Mouse (Mus musculus): Measurements from ENCODE around the gene 9430038I01Rik.

The 9430038I01Rik gene

DNA sequence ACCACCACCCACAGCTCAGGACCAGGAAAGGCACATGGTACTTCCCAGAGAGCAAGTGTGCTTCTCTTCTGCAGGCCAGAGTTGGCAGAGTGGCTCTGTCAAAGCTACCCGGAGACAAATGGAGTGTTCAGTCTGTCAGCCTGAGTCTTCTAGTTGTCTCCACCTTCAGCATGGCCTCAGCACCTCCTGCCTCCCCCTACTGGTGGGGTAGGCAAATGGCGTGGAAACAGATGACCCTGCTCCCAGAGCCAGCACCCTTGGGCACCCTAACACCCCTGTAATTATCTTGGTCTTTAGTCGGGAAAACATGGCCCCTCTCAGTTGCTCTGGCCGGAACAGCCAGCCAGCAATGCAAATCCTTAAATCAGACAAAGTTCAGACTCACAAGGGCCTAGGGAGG is 43.8 kb downstream of the 9430038I01Rik start:
- CTCF ChIA-PET: no interaction called here

DNA sequence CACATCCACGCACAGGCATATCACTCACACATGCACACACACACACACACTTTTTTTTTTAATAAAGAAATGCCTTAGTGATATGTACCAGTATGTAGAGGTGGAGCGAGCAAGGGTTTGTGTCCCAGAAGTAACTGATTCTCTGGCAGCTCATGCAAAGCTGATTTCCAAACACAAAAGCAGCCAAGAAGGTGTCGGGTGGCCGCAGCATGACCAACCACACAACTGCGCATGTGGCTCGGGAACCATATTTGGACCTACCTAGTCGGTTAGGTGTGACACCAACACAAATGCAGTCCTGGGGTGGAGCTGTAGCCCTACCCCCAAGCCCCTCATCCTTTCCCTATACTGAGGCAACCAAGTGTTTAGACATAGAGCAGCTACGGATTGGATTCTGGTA is 45.5 kb downstream of the 9430038I01Rik start:
- CTCF ChIA-PET: no interaction called here

DNA sequence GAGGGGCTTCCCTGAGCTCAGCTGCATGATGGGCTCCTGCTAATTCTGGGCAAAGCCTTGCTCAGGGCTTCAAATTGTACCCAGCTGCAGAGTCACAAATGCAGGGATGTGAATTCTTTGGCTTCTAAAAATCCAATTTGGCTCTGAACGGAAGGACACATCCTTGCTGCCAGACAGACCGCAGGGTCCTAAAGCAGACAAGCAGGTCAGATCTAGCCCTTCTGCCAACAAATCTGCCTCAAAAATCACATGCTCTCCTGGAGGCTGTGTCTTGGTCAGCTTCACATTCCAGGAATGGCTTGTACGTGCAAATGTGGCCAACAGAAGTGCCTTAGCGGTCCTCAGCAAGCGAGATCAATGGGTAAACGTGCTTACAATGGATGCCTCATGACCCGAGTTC is 46.0 kb downstream of the 9430038I01Rik start:
- CTCF ChIA-PET: no interaction called here

DNA sequence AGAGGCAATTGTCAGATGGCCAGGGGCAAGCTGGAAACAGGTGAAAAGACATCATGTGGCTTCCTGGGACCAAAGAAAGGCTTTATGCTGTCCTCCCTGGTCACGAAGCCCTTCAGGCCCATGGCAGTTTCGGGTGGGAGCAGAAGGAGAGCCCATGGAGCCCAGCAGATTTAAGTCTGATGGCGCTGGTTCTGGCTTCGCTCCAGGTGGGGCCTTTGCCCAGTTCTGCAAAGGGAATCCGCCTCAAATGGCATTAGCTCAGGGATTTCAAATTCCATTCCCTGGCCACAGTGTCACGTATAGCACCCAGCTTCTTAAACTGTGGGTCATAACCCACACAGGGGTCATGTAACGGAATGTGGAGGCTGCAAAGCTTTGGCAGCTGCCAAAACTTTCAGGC is 63.7 kb downstream of the 9430038I01Rik start:
- CTCF ChIA-PET: no interaction called here

DNA sequence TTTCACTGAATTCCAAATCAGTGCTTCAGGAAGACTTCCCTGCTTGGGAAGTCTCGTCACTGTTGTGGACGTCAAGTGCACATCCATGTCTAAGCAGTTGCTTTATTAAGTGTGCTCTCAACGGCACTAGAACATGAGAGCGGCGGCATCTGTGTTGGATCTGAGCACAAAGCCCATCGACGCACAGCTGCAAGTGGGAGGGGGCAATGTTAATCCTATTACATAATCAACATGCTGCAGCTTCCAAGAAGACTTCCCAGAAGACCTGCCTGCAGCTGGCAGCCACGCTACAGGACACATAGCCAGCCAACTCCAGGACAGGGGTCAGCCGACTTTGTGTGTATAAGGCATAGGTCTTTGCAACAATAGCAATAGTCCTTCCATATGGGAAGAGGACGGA is 64.5 kb downstream of the 9430038I01Rik start:
- CTCF ChIA-PET: no interaction called here

DNA sequence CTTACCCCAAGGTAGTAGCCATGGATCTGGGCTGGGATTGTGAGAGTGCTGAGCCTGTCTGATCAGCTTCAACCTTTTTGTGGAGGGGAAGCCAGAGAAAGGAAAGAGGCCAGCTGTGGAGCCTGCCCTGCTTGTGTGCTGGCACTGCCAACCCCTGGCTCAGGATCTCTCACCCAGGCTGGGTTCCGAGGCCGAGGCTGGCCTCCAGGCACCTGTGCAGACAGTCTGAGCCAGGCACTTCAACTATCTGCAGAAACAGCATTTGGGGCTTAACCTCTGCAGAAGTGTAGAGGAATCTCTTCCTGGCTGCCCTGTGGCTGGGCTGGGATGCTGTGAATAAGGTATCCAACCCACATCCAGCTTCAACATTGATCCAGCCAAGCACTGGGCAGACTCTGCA is 76.6 kb downstream of the 9430038I01Rik start:
- CTCF ChIA-PET: no interaction called here

All from spleen, embryonic (tissue).